Mouse (Mus musculus) lung, postnatal 14 days (tissue): ENCODE measurements around the gene Cd96.

Source experiments
- DNase-seq: peaks from one replicate; pipeline ENCODE4 v3.0.0; 2021

Gene Cd96

GRCm38 (mm10) chr16:46033896-46034295 lies 86.2 kb downstream of the Cd96 start:
- DNase-seq, result no peak

GRCm38 (mm10) chr16:46022958-46023491 lies 97.0 kb downstream of the Cd96 start:
- DNase-seq, result no peak

GRCm38 (mm10) chr16:46022189-46022928 lies 97.7 kb downstream of the Cd96 start:
- peak; percentile 63 for DNase-seq

- no peak for DNase-seq
Measured at GRCm38 (mm10) chr16:46021302-46021701, 98.7 kb downstream of the Cd96 start.

GRCm38 (mm10) chr16:46020396-46020795 lies 99.7 kb downstream of the Cd96 start:
- DNase-seq, result no peak

- DNase-seq, result no peak
Measured at GRCm38 (mm10) chr16:46019799-46020198, 100.3 kb downstream of the Cd96 start.

GRCm38 (mm10) chr16:46019359-46019758 lies 100.7 kb downstream of the Cd96 start:
- DNase-seq, result no peak

GRCm38 (mm10) chr16:46011696-46012095 lies 108.4 kb downstream of the Cd96 start:
- DNase-seq, result no peak

GRCm38 (mm10) chr16:46010906-46011220 lies 109.2 kb downstream of the Cd96 start:
- DNase-seq, result peak; percentile 4

GRCm38 (mm10) chr16:46010153-46010905 lies 109.7 kb downstream of the Cd96 start, which contains the start of gene Plcxd2:
Plcxd2 (minus strand) TSS chr16:46010218.
- DNase-seq, result peak; percentile 95

- DNase-seq, result no peak
Measured at GRCm38 (mm10) chr16:46009717-46010116, 110.3 kb downstream of the Cd96 start.

GRCm38 (mm10) chr16:46008766-46009165 lies 111.3 kb downstream of the Cd96 start:
- no peak for DNase-seq

- no peak for DNase-seq
Measured at GRCm38 (mm10) chr16:46008036-46008605, 111.9 kb downstream of the Cd96 start.

- DNase-seq, result no peak
Measured at GRCm38 (mm10) chr16:46006261-46006660, 113.8 kb downstream of the Cd96 start.

GRCm38 (mm10) chr16:46001550-46002166 lies 118.4 kb downstream of the Cd96 start:
- no peak for DNase-seq

GRCm38 (mm10) chr16:46000976-46001375 lies 119.1 kb downstream of the Cd96 start:
- DNase-seq, result no peak

- no peak for DNase-seq
Measured at GRCm38 (mm10) chr16:45999374-46000191, 120.5 kb downstream of the Cd96 start.

GRCm38 (mm10) chr16:45998231-45998630 lies 121.8 kb downstream of the Cd96 start:
- no peak for DNase-seq

- no peak for DNase-seq
Measured at GRCm38 (mm10) chr16:45990901-45991676, 129.0 kb downstream of the Cd96 start.

GRCm38 (mm10) chr16:45986236-45986635 lies 133.8 kb downstream of the Cd96 start:
- no peak for DNase-seq
